Mouse (Mus musculus): ENCODE measurements around the gene Cort.

Gene Cort

GRCm38 (mm10) chr4:149091364-149091763, 35.2 kb downstream of the Cort start:
- no peak for DNase-seq

GRCm38 (mm10) chr4:149085381-149085780, 41.2 kb downstream of the Cort start:
- no peak for DNase-seq

GRCm38 (mm10) chr4:149081528-149081927, 45.0 kb downstream of the Cort start:
- DNase-seq, result no peak

- DNase-seq, result no peak
Observed at GRCm38 (mm10) chr4:149080111-149080510, 46.5 kb downstream of the Cort start.

- DNase-seq, result no peak
Observed at GRCm38 (mm10) chr4:149079629-149080028, 46.9 kb downstream of the Cort start.

GRCm38 (mm10) chr4:149078261-149078660, 48.3 kb downstream of the Cort start:
- no peak for DNase-seq

GRCm38 (mm10) chr4:149075871-149076575, 50.5 kb downstream of the Cort start:
- peak; percentile 78 for DNase-seq

GRCm38 (mm10) chr4:149075073-149075472, 51.5 kb downstream of the Cort start:
- no peak for DNase-seq

All from thymus, postnatal 25 days (tissue).